Mouse (Mus musculus): Measurements from ENCODE around the gene Fam171a1. TPM values are rescaled to one million over a fixed set of nuclear protein-coding genes. Genes with fewer than 3 reads are reported as not detected.
A peak's percentile ranks its signal among the peaks of the same experiment; 100 is the strongest.

The Fam171a1 gene
- total RNA-seq, 2 experiments from 2014 or later = 71.5 to 72.8 TPM

GRCm38 (mm10) chr2:3157661-3158344 is 43.8 kb downstream of the Fam171a1 start:
- no peak for TF ChIP-seq CTCF (IDR thresholded peaks at IDR 0.05)
- DNase-seq (ENCODE audit: extremely low spot score in 1 of 2, low spot score in 2 of 2) = no peak
- intact Hi-C loops (cut with DNase I) = loop anchor here (1.0 kb wide), 1 partner anchor 14 kb away; no protein-coding TSS in a partner anchor
- H3K27ac ChIP-seq = peak overlapping the region; percentile 55
- no peak overlapping the region for H3K4me3 ChIP-seq

GRCm38 (mm10) chr2:3158682-3159412 is 44.8 kb downstream of the Fam171a1 start:
- no peak overlapping the region for H3K4me3 ChIP-seq
- intact Hi-C loops (cut with DNase I) = no loop called here
- peak overlapping the region; percentile 55; the same call in 1 of the 2 replicates for H3K27ac ChIP-seq
- TF ChIP-seq CTCF (IDR thresholded peaks at IDR 0.05) = no peak
- no peak for DNase-seq (ENCODE audit: extremely low spot score in 1 of 2, low spot score in 2 of 2)

DNA sequence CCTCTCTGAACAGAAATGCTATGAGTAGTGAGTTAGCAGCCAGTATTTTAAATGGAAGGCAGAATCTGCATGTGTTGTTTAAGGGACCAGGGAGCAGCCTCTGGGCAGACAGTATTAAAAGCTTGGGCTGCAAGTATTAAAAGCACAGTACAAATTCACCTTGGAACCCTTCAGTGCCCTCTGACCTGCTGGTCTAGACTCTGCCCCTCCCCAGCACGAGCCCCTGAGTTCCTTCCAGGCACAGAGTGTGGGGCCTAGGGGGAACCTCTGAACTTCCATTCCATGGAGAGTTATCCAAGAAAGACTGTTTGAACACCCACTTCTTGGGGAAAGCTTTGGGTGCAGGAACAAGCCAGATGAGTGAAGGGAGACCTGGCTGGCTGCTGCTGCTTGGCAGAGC is 47.6 kb downstream of the Fam171a1 start:
- intact Hi-C loops (cut with DNase I) = no loop called here
- no peak for TF ChIP-seq CTCF (IDR thresholded peaks at IDR 0.05)
- Histone ChIP-seq H3K27ac (no peak overlapping the region), H3K4me3 (no peak overlapping the region)
- no peak for DNase-seq (ENCODE audit: extremely low spot score in 1 of 2, low spot score in 2 of 2)

GRCm38 (mm10) chr2:3163501-3164076 is 49.6 kb downstream of the Fam171a1 start:
- no peak for DNase-seq (ENCODE audit: extremely low spot score in 1 of 2, low spot score in 2 of 2)
- TF ChIP-seq CTCF (IDR thresholded peaks at IDR 0.05) = no peak
- Histone ChIP-seq H3K4me3 (no peak overlapping the region), H3K27ac (no peak overlapping the region)
- intact Hi-C loops (cut with DNase I) = no loop called here

DNA sequence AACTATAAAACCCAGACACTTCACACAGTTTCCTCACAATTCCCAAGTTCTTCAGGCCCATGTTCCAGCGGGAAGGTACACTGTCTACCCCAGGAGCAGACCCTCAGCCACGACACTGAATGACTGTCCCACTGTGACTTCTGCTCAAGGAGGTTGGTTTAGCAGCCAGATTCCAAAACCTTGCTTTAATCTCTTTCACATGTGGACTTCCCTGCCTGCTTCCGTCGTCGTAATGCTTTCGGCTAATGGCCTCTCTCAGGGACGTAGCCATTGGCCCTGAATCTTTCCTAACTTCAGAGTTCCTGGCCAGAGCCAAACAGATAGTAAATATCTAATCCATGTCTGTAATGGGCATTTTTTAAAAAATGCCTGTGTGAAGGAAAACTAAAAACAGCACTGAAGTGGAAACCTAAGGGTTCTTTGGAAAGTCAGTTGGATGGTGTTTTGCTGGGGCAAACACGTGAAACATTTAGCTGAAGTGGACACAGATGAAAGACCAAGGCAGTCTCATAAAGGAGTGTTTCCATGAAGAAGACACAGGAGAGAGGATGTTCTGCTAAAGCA is 51.1 kb downstream of the Fam171a1 start:
- no peak overlapping the region for H3K4me3 ChIP-seq
- no peak overlapping the region for H3K27ac ChIP-seq
- no peak for DNase-seq (ENCODE audit: extremely low spot score in 1 of 2, low spot score in 2 of 2)
- intact Hi-C loops (cut with DNase I) = no loop called here
- no peak for TF ChIP-seq CTCF (IDR thresholded peaks at IDR 0.05)

DNA sequence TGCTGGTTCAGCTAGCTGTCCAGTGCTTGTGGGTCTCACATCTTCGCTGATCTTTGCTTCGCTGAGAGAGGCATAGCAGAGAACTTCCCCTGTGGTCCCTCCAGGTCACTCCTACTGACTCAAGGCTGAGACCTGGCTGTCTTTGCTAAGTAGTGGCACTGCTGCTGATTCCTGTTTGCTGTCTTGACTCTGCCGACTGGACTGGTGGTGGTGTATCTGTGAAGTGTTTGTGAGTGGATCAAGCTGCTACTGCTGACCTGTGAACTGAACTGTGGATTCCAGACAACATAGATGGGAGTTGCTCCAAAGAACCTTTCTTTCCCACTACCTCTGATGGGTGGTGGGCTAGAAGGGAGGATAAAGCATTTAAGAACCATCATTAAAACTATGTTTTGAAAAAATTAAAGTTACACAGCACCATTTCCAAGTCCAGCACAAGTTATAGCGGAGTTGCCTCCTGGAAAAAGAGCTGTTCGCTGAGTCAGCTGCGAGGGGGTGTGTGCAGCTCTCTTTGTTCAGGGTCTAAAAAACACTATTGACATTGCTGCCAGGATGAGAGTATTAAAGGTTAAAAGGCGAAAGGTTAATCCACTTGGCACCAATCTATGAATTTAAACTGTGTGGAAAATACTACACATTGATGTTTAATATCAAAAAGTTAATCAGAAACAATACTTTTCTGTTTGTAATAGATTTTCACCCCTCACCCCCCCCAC is 52.0 kb downstream of the Fam171a1 start:
- DNase-seq (ENCODE audit: extremely low spot score in 1 of 2, low spot score in 2 of 2) = no peak
- H3K4me3 ChIP-seq = no peak overlapping the region
- H3K27ac ChIP-seq = no peak overlapping the region; the same call in 1 of the 2 replicates
- TF ChIP-seq CTCF (IDR thresholded peaks at IDR 0.05) = no peak
- intact Hi-C loops (cut with DNase I) = no loop called here

DNA sequence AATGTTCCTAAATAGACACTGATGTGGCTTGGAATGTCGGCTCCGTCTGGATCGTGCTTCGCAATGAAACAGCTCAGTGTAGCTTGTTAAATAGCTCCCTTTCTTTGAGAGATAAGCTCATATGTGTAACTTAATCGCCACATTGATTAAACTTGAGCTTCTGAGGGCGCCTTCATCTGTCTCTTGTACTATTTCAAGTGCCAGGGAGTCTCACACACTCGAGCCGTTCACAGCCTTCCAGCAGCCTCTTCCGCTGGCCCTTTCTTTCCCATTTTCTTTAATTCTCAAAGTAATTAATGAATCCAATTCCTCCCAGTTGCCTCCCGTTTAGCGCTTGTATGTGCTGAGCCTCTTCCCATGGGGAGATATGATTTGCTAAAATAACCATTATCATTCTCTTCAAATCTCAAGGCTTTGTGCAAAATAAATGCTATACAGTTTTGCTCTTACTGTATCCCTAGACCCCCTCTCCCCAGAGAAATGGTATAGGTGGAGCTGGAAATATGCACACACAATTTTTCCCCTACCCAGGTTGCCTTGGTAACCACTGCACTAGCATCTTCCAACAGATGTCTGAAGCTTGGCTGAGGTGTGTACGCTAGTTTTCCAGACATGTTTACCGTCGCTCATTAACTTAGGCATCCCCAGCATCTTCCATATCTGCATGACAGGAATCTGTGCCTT is 54.8 kb downstream of the Fam171a1 start:
- intact Hi-C loops (cut with DNase I) = no loop called here
- H3K4me3 ChIP-seq = no peak overlapping the region

GRCm38 (mm10) chr2:3169403-3169747 is 55.4 kb downstream of the Fam171a1 start:
- DNase-seq (ENCODE audit: extremely low spot score in 1 of 2, low spot score in 2 of 2) = no peak
- TF ChIP-seq CTCF (IDR thresholded peaks at IDR 0.05) = no peak
- H3K4me3 ChIP-seq = no peak overlapping the region
- H3K27ac ChIP-seq = peak overlapping the region; percentile 37; the same call in 1 of the 2 replicates
- intact Hi-C loops (cut with DNase I) = no loop called here

More for the DNA sequence above, 54.8 kb downstream of the Fam171a1 start:
- peak overlapping the region; percentile 37 for H3K27ac ChIP-seq
- no peak for TF ChIP-seq CTCF (IDR thresholded peaks at IDR 0.05)
- no peak for DNase-seq (ENCODE audit: extremely low spot score in 1 of 2, low spot score in 2 of 2)

DNA sequence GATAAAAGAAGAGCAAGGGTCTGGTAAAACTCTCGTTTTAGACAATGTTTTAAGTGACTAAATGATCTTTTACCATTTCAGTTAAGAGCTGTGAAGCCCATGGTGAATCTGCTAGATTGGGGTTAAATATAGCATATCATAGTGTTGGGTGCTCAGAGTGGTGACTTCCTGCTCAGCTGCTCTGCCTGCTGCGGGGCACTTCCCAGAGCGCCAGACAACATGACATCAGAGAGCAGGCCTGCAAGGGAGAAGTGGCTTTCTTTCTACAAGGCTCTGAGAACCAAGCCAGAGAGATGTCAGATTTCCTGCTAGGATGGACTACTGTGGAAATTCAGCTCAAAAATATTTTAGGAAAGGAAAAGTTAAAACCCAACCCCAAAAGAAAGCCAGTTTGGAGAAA is 57.8 kb downstream of the Fam171a1 start:
- H3K4me3 ChIP-seq = no peak overlapping the region
- intact Hi-C loops (cut with DNase I) = loop anchor here (1.0 to 5.0 kb wide), 4 partner anchors 14 to 111 kb away; partner anchors contain the start of gene Nmt2
- peak overlapping the region; percentile 80 for H3K27ac ChIP-seq
- no peak for TF ChIP-seq CTCF (IDR thresholded peaks at IDR 0.05)
- no peak for DNase-seq (ENCODE audit: extremely low spot score in 1 of 2, low spot score in 2 of 2)

DNA sequence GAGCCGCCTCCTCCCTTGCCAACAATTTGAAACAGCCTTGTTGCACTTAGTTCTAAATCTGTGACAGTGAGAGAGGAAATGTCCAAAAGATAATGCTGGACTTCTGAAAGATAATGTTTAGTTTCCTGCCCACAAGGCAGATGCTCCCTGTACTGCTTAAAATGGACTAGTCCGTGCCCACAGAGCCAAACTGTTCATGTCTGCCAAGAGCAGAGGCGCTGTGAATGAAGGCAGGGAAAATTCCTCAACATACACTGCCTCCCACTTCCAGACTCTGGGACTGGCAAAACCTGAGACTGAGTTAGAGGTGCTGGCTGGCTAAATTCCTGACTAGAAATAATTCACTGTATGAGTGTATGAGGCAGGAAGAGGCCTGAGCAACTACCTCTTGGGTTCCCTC is 58.6 kb downstream of the Fam171a1 start:
- no peak overlapping the region for H3K4me3 ChIP-seq
- intact Hi-C loops (cut with DNase I) = loop anchor here (1.0 to 5.0 kb wide), 4 partner anchors 15 to 110 kb away; partner anchors contain the start of gene Nmt2
- peak; percentile 63 to 66 for DNase-seq (ENCODE audit: extremely low spot score in 1 of 2, low spot score in 2 of 2)
- peak overlapping the region; percentile 80 for H3K27ac ChIP-seq
- TF ChIP-seq CTCF (IDR thresholded peaks at IDR 0.05) = no peak

GRCm38 (mm10) chr2:3174890-3175289 is 60.9 kb downstream of the Fam171a1 start:
- Histone ChIP-seq H3K27ac (peak overlapping the region; percentile 80; the same call in 1 of the 2 replicates), H3K4me3 (no peak overlapping the region)
- TF ChIP-seq CTCF (IDR thresholded peaks at IDR 0.05) = no peak
- intact Hi-C loops (cut with DNase I) = loop anchor here (5.0 kb wide), 1 partner anchor 107 kb away; the partner anchor contains the start of gene Nmt2
- no peak for DNase-seq (ENCODE audit: extremely low spot score in 1 of 2, low spot score in 2 of 2)
